Mouse (Mus musculus) stomach, postnatal 0 days (tissue): ENCODE measurements around the gene Smap2.

Source experiments
- CTCF ChIP-seq: IDR thresholded peaks from 2 replicates; pipeline ENCODE4 v1.5.1; 2016; ENCODE audit warnings: antibody characterized with exemption, low read depth, mild to moderate bottlenecking, moderate library complexity
- EP300 ChIP-seq: optimal IDR thresholded peaks from 2 replicates; pipeline ENCODE3; 2016; ENCODE audit warnings: antibody characterized with exemption

DNA sequence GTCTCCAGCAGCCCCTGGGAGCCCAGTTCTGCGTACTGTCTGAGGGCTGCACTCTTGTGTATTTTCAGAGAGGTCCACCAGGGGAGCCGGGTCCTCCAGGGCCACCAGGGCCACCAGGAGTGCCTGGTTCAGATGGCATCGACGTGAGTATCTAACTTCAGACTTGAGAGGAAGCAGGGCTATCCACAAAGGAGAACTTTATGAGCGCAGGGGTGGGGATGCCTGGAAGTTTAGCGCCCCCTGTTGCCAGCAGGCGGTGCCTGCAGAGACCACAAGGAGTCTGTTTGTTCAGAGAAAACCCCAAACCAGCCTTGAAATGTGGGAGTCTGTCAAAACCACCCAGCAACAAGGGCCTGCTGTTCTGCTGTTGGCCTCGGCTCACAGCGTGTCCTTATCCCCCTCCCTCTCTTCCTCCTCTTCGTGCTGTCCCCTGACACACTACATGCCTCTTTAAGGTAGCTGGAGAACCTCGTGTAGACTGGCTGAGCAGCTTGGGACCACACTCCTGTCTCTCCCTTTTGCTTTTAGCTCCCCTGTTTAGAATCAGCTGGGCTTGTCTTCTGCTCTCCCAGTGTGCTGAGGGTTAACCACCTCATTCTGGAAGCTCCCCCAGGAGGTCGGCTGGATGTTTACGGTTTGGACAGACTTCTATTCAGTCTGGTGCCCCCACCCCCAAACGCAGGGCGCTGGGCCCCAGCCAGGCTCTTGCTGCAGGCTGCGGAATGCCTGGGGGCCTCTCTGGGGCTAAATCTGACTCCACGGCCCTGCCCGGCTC lies 24.0 kb upstream of the Smap2 start:
- TF ChIP-seq CTCF (peak; percentile 80), EP300 (no peak)
